Mouse (Mus musculus) T-cell, adult 2 months (primary cell): ENCODE results near the gene Cers1.

Experiments
- DNase-seq: peaks from one replicate; pipeline ENCODE4 v3.0.0; 2022; ENCODE audit warnings: low spot score

Cers1 gene

DNA sequence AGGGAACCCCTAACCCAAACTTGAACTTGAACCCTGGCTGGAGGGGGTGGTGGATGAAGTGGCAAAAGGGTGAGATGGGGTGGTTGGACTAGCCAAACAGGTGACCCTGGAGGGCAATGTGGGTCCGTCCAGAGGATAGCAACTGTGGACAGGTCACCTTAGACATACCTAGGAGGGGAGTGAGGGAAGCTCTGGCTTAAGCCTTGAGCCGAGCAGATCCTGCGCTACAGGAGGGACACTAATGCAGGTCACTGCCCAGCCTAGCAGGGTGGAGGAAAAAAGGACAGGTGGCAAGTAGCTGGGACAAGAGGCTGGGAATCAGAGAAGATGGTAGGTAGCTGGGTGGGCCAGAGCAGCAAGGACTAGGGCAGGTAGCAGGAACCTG is 36.4 kb downstream of the Cers1 start:
- no peak for DNase-seq

DNA sequence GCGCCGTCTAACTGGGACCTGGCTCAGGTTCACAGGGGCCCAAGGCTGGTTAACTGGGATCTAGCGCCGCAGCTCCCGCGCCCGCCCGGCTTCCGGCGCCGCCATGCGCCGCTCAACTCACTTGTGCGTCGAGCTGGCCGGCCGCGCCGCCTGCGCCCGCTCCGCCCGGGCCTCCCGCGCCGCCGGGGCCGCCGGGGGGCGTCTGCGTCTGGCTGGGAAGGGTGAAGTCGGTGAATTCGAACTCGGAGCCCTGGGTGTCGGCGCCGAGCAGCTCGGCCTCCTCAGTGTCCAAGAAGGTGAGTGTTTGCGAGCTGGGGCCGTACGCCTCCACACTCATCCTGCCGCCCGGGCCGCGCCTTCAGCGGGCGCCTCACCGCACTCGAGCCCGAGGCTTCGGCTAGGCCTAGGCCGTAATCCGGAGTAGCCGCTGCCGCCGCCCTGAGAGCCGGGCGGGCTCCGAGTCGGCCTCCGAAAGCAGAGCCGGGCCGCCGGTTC is 37.1 kb downstream of the Cers1 start:
- DNase-seq, result peak; percentile 64

- peak; percentile 99 for DNase-seq
These were observed 37.7 kb downstream of the Cers1 start, which contains the start of gene Upf1 for GRCm38 (mm10) chr8:70353194-70353817. Gene Upf1 (minus strand): TSS chr8:70353278.

- no peak for DNase-seq
These were observed 38.4 kb downstream of the Cers1 start for GRCm38 (mm10) chr8:70354004-70354403.

DNA sequence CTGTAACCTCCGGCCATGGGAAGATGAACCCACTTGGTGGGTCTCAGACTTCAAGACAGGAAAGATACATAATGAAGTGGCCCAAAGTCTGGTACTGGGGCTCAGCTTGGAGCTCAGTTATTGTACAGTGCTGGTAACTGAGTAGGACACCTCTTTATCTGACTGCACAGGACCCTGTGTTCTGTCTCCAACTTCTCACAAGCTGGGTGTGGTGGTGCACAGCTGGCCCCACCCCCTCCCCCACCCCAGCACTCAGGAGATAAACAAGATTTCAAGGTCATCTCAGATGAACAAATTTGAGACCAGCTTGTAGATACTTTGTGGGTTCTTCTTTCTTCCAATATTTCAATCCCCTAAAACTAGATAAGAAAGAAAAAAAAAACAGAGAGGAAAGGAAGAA is 40.5 kb downstream of the Cers1 start:
- no peak for DNase-seq

- DNase-seq, result no peak
These were observed 43.8 kb downstream of the Cers1 start for GRCm38 (mm10) chr8:70359411-70359810.

DNA sequence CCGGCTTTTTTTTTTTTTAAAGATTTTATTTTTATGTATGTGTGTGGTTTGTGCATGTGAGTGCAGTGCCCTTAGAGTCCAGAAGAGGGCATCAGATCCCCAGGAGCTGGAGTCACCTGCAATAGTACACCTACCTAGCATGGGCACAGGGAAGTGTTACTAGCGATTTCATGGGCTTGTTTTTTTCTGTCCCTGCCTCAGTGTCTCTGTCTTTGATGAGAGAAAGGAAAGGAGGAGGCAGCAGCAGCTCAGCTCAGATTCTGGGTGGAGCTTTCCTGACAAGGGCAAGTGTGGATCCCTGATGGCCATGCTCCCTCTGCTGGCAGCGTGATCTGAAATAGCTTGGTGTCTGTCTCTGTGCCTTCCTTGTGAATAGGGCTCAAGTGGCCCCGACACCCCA is 45.2 kb downstream of the Cers1 start:
- no peak for DNase-seq

DNA sequence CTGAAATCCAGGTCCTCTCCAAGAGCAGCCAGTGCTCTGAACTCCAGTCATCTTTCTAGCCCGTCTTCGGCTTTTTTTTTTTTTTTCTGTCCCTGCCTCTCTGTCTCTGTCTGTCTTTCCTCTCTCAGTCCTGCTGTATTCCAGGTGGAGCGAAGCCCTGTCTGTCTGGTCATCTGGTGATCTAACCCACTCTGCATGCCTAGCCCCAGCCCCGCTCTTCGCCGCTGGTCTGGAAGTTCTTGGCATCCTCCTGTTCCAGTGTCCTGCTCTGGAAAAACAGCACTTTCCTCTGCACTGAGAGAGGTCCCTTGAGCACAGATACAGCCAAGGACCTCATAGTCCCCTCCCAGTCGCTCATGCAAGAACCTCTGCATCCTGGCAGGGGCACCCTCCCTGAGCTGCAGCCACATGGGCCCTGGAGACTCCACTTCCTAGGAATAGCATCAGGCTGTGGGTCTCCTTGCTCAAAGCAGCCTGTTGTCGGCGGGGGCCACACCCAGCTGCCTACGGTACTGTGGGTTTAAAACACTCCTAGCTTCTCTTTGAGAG is 46.0 kb downstream of the Cers1 start:
- no peak for DNase-seq

DNA sequence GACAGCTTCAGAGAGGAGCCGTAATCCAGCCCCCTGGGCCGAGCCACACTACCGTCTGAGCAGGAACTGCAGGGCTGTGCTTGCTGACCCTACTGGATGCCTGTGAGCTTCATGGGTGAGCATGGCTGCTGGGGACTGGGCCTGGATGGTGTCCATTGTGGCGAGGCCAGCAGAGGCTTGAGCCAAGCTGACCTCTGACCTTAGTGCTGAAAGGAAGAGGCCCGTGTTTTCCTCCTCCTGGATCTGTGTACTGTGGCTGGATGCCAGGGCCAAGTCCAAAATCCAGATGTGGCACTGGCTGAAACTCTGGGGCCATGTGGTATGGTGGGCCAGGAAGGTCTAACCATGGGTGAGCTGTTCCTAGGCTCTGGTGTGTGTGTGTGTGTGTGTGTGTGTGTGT is 48.5 kb downstream of the Cers1 start:
- DNase-seq, result no peak

- DNase-seq, result no peak
These were observed 51.0 kb downstream of the Cers1 start for GRCm38 (mm10) chr8:70366588-70366987.

- no peak for DNase-seq
These were observed 54.9 kb downstream of the Cers1 start for GRCm38 (mm10) chr8:70370476-70370875.

DNA sequence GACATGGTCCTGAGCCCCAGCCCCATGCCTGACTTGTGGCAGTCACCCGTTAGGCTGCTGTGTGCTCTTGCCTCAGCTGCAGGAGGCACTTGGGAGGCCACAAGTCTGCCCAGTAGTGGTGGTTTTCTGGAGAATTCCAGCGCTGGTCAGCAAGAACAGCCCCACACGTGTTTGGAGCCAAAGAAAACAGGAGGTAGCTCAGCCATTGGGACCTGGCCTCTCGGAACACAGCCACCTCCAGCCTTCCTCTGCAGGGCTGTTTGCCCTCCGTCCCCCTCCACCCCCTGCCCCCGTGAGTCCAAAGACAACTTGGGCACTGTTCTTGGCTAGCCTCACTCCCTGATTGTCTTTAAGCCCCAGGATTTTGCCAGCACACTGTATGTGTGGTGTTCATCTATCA is 56.4 kb downstream of the Cers1 start:
- DNase-seq, result no peak

GRCm38 (mm10) chr8:70373397-70374317 is 58.1 kb downstream of the Cers1 start, which contains the start of gene Comp:
Gene Comp (plus strand): TSS chr8:70373558.
- no peak for DNase-seq

- peak; percentile 39 for DNase-seq
These were observed 58.8 kb downstream of the Cers1 start for GRCm38 (mm10) chr8:70374318-70374927.

DNA sequence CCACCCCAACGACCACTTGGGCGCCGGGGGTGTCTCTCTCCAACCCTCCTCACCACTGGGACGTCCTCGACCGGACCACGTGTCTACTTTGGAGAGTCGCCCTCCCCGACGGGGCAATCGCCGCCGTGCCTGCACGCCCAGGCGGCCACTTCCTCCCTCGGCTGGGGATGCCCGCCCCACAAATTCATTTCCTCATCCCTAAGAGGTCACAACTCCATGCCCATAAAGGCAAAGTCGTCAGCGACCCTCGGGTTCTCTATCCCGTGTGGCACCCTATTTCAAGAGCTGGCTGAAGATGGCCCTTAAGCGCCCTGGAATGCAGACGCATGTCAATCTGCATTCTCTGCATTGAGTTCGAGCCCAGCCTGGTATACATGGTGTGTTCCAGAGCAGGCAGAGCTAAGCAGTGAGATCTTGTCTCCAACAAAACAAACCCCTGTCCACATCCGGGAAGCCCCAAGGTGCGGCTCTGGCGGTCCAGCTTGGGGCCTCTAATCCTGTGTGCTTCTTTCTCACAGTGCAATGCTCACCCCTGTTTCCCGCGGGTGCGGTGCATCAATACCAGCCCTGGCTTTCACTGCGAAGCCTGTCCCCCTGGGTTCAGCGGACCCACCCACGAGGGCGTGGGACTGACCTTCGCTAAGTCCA is 59.8 kb downstream of the Cers1 start:
- peak; percentile 33 for DNase-seq

DNA sequence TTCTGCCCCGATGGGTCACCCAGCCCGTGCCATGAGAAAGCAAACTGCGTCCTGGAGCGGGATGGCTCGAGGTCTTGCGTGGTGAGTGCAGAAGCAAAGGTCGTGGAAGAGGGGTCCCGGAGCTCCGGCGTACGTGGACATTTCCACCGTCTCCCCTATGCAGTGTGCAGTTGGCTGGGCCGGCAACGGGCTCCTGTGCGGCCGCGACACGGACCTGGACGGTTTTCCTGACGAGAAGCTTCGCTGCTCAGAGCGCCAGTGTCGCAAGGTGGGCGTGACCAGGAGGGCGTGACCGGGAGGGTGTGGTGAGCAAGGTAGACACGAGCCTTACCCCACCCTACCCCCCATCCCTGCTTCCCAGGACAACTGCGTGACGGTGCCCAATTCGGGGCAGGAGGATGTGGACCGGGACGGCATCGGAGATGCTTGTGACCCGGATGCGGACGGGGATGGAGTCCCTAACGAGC is 60.7 kb downstream of the Cers1 start:
- peak; percentile 12 for DNase-seq

DNA sequence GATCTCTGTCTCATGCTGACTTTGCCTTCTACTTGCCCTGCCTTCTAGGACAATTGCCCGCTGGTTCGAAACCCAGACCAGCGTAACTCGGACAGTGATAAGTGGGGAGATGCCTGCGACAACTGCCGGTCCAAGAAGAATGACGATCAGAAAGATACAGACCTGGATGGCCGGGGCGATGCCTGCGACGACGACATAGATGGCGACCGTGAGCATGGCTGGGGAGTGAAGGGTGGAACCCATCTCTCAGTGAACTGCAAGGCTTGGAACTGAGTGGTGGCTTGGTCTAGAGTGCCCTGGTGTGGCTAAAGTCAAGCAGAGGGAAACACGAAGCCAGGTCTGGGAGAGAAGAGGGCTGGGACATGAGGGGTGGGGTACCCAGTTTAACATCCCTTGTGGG is 61.5 kb downstream of the Cers1 start:
- no peak for DNase-seq

GRCm38 (mm10) chr8:70380069-70380468 is 64.5 kb downstream of the Cers1 start:
- DNase-seq, result no peak
